Mouse (Mus musculus) hindlimb bud, embryonic 11.5 days (tissue): ENCODE measurements around the gene Prkcb.

ENCODE experiments used
- DNase-seq: peaks from one replicate; pipeline ENCODE4 v3.0.0-alpha.2; 2012; ENCODE audit warnings: low read depth, low spot score; ENCODE audit errors: extremely low spot score

Gene Prkcb

DNA sequence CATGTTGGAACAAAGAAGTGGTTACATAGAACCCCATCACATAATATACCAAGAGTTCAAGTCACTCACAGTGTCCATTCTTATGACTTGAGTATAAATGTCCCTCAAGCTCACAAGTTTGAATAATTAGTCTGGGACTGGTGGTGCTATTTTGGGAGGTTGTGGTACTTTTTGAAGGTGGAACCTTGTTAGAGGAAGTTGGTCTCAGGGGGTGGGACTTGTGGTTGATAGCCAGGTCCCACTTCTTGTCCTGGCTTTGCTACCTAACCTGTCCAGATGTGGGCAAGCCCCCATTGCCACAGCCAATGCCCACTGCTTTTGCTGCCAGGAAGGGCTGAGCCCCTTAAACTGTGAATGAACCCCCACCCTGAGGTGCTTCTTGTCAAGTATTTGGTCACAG, 28.9 kb downstream of the Prkcb start:
- DNase-seq: no peak

DNA sequence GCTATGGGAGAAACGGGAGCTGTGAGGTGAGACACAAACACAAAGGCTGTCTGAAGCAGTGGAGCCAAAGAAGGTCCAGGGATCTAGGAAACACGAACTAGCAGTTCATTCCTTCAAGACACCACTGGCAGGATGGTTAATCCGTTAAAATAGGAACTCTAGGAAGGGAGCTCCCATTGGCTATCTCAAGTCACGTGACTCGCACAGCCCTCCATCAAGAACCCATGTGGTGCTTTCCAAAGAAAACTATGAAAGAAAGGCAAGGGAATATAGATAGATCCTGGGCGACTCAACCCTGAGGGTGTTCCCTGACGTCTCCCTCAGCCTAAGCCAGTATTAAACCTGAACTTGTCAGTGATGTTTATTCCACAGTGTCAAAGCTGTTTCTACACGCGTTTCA, 31.0 kb downstream of the Prkcb start:
- no peak for DNase-seq

DNA sequence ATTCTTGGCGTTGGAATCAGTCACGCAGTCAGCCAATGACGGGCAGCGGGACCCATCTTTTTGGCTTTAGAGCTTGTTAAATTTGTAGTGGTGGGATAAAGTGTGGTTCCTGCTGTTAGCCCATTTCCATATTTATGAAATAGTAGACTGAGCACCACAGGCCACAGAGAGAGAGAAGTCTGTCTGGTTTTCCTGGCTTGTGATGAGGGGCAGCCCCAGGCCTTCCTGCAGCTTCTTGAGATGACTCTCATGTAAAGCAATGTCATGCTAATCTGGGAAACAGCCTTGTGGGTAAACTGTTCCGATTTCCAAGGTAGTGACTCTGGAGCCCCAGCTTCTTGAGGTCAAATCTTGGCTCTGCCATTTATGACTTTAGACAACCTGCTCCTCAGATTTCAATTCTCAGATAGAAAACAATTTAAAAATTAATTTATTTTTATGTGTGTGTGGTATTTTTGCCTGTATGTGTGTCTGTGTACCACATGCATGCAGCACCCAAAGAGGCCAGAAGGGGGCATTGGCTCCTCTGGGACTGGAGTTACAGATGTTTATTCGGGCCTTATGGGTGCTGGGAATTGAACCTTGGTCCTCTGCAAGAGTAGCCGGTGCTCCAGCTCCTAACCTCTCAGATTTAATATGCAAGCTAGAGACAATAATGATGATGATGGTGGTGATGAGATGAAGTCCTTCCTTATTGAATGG, 32.4 kb downstream of the Prkcb start:
- no peak for DNase-seq

DNA sequence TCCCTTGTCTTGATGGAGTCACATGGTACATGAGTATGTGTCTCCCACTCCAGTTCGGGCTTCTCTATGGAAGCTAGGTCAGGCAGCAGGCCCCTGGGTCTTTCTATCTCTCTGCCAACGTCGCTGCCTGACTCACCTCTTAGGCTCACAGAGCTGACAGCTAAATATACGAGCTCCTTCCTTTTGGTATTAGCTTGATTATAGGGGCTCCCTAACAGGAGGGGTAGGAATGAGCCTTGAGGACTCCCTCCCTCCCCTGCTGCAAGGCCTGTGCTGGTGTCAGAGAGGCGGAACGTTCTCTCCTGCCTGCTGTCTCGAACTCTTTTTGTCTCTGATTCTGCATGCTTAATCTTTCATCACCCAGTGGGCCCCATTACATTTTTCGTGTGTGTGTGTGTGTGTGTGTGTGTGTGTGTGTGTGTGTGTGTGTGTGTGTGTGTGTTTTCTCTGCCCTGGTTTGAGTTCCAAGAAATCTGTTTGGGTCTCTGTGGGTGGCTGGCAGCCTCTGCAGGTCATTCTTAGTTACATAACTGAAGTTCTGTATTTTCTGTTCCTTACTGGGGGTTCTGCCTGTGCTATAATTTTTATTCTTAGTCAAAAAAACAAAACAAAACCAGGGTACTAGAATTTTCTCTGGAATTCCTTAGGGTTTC, 33.6 kb downstream of the Prkcb start:
- DNase-seq: no peak

DNA sequence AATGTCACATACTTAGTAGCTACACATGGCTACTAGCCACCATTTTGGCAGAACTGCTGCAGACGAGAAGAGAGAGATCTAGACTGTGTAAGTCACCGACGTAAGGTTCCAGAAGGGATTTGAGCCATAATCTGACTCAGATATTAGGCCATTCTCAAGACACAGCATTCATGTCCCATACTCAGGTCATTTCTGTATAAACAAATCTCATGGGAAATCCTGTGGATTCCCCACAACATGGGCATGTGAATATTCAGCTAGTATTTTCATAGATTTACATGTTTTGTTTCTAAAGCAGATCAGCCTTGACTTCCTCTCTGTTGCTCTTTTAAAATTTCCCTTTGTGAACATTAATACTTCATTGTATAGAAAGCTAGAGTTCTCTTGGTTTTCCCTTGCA, 39.4 kb downstream of the Prkcb start:
- no peak for DNase-seq

DNA sequence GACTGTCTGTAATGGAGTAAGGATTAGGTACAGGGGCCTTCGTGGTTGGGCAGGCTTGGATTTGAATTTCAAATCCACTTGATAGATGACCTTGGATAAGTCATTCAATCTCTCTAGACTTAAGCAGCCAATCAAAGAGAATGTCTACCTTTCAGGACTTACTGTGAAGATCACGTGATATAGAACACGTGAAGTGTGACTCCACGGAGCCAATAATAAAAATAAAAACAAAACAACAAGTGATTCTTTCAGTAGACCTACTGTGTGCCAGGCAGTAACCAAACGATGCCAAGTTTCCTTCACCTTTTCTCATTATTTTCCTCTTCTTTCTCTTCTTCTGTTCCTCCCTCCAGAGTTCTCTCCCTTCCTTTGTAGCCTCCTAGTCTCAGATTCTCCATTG, 39.9 kb downstream of the Prkcb start:
- no peak for DNase-seq

DNA sequence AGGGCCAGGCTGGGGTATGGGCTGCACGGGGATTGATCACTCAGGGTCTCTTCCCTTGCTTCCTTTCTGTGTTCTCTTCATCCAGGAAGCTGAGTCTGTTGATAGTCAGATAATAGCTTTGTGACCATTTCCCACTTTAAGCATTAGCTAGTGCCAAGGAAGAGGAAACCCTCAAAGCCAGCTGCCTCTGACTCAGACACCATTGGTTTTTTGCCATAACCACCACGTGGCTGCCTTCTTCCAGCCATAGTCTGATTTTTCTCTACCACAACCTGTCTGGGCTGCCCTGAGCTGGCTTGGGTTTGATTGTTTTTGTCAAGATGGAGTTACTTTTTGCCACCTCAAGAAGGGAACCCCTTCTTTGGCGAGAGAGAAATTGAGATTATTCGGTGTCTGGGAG, 41.0 kb downstream of the Prkcb start:
- no peak for DNase-seq

DNA sequence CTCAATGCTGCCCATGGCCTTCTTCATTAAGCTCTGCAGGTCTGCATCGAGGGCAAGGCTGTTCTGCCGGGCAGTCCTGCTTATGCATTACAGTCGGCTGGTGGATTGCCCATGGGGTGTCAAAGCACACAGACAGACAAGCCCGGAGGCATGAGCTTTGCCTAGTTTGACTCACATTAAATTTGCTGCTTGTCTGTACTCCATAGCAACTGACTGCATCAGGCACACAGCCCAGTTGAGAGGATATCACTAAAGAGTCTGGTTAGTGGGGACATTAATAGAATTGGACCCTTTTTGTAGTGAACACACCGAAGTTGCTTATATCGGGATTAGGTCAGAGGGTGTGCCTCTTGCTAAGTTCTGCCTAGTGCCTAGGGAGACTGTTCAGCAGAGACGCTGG, 45.1 kb downstream of the Prkcb start:
- DNase-seq: no peak

DNA sequence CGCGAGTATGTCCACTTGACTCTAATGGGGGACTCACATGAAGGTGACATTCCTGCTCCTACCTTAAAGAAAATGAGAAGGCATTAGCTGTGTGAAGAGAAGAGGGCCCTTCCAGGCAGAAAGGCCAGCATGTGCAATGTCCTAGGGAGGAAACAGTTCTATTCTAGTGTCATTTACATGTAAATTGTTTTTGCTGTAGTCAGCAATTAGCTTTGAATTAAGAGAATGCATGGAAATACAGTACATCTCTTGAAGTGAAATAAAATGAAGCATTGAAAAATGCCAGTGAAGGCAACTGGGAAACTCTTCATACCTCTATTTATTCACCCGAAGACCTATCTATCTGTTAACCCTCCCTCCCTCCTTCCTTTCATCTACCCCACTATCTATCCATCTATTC, 48.8 kb downstream of the Prkcb start:
- no peak for DNase-seq

DNA sequence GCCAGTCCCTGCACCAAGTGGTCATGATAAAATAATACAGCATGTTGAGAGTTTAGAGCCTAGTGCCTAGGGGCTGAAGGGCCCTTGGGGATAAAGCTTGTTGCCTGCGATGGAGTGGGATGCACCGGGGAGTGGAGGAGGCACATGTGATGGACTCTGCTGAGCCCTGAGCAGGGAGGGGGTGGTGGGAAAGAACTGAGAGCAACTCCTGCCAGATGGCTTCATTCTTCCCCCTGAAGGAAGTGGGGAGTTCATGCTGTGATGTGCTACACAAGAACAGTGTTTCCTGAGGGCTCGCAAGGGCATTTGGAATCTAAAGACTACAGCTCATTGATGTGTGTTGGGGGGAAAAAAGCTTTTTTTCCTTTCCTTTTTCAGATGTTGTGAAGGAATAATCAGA, 49.5 kb downstream of the Prkcb start:
- DNase-seq: no peak

DNA sequence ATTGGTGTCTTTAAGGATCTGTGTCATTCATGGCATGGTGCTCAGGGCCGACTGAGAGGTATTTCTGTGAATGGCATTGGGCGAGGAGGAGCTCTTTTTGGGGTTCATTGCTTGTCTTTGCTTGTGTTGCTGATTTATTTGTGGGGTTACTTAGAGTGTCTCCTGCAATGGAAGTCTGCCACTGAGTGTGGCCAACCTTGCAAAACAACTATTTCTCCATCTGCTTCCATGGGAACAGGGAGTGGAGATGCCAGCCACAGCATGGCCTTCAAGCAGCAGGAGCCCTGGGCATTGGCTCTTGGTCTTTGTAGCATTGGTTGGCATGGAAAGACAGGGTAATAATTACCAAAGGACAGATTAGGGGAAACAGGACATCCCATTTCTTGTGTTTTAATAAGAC, 50.9 kb downstream of the Prkcb start:
- DNase-seq: no peak

DNA sequence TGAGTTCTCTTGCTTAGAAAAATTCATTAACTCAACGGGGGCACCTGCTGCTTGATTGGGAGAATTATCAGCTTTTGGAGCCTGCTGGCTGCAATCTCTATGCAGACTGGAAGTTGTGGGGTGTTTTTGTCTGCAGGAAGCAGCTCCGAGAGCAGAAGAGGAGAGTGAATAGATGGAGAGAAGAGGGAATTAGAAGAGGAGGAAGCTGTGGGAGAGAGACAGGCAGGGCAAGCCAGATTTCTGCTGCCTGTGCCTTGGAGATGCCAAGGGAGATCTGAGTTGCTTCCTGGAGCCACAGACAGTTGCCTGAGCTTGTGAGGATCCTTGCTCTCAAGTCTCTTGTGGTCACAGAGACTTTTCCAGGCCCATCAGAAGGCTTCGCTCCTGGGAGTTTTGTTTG, 53.3 kb downstream of the Prkcb start:
- no peak for DNase-seq

DNA sequence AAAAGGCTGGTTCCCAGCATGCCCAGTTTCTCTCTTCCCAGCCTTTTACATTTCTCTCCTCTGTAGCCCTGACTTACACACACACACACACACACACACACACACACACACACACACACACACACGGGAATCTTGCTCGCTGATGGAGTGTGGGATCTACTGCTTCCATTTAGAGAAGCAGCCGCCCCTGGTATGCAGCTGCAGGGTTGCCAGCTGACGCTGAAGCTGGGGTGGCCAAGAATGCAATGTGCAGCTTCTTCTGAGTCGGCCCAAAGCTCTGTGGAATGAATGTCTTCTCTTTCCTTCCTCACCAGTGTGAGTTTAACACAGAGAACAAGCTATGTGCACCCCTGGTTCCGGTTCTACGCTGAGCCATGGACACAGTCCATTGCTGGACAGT, 56.1 kb downstream of the Prkcb start:
- DNase-seq: no peak

DNA sequence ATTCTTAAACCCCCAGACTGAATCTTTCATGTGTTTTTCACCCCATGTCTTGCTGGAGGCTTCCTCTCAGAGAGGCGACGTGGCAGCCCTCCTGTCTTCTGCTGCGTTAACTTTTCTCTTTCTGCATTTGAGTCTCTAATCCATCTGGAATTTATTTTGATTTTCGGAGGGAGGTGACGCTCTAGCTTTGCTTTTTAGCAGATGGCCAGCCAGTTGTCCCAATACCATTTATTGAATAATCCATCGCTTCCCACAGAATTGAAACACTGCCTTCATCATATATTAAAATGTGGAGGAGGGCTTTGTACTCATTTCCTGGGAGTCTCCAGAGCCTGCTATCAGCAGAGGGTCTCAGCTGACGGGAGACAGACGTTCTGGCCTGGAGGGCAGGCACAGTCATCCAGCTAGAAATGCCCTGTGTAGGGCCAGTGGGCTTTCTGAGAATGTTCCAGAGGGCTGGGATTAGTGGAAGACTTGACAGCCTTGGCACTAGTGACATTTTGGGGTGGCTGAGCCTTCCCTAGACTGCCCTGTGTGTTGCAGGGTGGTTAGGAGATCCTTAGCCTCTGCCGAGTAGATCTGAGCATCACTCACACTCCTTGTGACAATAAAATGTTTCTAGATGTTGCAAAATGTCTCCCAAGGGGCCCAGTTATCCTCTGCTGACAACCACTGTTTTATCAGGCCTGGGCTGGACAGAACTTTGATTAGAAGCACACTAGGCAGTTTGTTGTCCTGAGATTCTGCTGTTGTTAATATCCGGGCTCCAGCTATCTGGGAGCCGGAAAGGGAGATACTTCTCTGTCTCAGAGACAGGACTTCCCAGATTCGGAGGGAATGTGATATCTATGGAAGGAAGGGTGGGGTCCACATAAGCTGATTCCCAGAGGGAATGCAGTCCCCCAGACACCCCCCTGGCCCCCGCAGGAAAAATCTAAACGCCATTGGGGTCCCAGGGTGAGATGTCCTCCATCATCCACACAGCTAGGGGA, 58.0 kb downstream of the Prkcb start:
- no peak for DNase-seq

DNA sequence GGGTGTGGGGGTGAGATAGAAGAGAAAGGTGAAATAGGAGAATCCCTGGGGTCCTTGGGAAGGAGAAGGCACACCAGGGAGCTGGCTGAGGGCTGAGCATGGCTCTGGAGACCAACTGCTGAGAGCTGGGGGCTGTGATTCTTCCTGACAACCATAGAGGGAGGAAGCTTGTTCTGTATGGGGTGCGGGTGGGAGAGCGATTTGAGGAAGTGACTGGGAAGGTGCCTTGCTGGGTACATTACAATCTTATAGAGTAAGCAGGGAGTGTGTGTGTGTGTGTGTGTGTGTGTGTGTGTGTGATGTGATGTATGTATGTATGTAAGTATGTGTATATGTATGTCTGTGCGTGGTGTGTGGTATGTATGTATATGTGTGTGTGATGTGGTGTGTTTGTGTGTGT, 58.9 kb downstream of the Prkcb start:
- DNase-seq: no peak

DNA sequence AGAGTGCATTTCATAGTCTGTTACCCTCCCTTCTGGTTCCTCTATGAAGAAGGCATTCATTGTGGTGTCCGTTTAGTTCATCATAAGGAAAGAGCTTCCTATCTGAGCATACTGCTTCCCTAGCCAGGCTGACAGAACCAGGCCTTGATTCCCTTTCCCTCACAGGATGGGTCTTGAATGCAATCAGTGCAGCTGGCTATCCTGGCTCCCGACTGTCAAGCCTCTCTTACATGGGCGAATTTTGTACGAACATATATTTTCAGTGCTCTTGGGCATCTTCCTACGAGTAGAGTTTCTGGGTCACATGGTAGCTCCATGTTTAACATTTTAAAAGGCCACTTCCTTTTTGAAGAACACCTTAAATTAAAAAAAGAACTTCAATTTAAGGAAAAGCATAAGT, 61.4 kb downstream of the Prkcb start:
- DNase-seq: no peak

DNA sequence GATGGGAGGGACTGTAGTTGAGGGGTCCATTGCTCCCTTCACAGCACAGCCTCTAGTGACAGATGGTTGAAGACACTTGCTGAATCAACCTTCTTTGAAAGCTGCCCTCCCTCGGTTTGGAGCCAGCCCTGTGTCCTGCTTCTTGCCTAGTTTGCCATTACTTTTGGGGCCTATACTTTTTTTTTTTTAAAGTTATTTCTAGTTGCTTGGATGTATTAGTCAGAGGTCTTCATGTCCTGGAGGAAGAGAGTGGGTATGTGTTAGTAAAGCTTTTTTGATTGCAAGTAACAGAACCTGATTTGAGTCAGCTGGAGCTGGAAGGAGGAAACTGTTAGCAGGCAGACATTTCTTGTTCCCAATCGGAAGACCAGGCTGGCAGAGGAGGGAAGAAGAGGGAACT, 62.2 kb downstream of the Prkcb start:
- DNase-seq: no peak

DNA sequence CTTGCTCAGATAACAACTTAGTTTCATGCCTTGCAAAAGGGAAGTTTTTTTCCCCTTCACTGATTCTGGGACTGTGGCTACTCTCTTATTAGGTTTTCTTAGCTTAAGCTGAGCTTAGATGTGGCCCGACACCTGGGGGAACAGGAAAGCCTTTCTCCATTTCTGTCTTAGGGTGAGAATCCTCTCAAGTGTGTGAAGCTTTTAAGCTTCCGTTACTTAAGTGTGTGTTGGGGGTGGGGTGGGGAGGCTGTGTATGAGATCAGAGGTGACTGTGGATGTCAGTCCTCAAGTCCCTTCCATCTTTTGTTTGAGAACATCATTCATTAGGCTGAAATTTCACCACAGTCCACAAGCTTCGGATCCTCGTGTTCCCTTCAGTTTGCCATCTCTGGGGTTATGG, 63.3 kb downstream of the Prkcb start:
- no peak for DNase-seq

DNA sequence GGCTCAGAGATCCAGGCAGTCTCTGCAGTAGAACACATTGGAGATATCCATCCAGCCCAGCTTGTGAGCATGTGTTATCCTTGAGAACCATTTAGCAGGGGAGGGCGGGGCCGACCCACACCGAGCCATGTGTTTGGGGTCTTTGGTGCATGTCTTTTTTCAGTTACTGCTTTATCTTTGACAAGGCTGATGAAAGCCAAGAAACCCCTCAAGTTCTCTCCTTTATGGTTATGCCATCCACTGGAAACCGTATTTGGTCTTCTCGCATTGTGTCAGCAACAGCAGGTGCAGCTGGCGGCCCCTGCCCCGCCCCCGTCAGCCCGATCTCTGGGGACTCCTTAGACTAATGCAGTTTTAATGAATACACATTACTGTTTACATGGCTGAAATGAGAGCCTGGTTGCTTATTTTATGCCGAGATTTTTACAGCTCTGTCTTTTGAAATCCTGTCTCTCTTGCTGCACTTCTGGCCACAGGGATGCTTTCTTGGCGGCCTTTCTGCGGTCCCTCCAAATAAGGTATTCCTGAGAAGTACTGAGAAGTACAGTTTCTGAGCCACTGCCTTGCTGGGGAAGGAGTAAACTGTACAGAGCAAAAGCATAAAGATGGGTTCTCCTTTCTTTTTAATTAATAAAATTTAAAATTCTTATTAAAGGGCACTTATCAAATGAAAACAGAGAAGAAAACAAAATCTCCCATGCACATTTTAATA, 64.2 kb downstream of the Prkcb start:
- DNase-seq: no peak

DNA sequence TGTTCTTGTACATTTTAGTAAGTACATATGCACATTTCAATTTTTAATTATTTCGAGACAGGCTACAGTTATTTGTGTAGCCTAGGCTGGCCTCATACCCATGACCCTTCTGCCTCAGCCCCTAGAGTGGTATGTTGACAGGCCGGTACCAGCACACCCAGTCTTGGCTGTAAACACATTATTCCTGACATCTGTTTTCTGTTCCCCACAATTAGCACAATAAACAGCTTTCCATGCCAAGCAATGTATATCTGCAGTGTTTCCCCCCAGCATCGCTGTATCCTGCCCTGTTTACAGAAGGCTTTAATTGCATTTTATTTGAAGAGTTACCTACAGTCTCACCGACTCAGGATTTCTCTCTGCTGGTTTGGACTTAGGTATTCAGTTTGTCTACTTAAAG, 64.8 kb downstream of the Prkcb start:
- DNase-seq: peak; percentile 8

DNA sequence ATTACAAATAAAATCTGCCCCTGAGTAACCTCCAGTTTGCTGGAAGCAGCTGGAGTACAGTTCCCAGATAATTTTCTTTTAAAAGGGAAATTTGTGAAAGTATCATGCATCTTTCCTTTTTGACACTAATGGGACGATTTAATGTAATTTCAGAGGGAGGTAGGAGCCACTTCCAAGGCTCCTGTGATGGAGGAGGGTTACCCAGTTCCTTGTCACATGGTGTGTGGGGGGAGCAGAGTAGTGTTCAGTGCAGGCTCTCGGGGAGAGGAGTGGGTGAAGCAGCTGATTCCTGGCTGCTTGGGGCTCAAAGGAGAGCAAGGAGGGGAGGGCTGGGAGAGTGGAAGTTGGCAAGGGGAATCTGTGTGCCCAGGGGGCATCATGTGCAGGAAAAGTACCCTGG, 68.4 kb downstream of the Prkcb start:
- DNase-seq: no peak
